Comparison of ENCODE assay signal across 14 mouse cellular contexts in genomic region chr9:110525737-110526136, GRCm38 (mm10). TPM values are rescaled to one million over a fixed set of nuclear protein-coding genes. Genes with fewer than 3 reads are reported as not detected.
DNase-seq lines count a peak whose midpoint lies in the region; ATAC-seq lines count a peak whose summit lies in the region.
"Had no signal": no experiment of that assay in that cellular context is flagged by ENCODE, and none has a peak within 500 bp of the region (broad histone marks: within the 10 kb centered on the region; RNA-seq: fewer than 3 reads in every experiment).

No protein-coding gene starts in this region.

- H3K27me3 ChIP-seq in splenic B cell, adult 2 months (ENCODE audit: control insufficient read depth, insufficient read depth, low read length, poor library complexity, severe bottlenecking), result no peaks in the 10 kb centered on the region
- H3K27me3 ChIP-seq: embryonic facial prominence, embryonic 12.5 days; midbrain, embryonic 15.5 days had no signal

- DNase-seq in adipocyte (ENCODE audit: low spot score), result peak; percentile 25
- DNase-seq in fat pad, adult 2 months (ENCODE audit: extremely low read depth, low read depth, low spot score), result peak; percentile 33
- DNase-seq in lung, postnatal 10 days, result peak; percentile 53
- DNase-seq in splenic B cell, adult 2 months (ENCODE audit: low read depth, low spot score), result peak; percentile 23
- no peak for DNase-seq in layer of hippocampus, postnatal 10 days (ENCODE audit: low spot score in 2 of 2)
- DNase-seq in thymus, postnatal 36 days, result no peak
- DNase-seq: cerebellum, adult 9-11 months; heart, adult 2 months; heart, postnatal 10 days; spleen, adult 18-20 months had no signal

- no peaks in the 10 kb centered on the region for H3K36me3 ChIP-seq in splenic B cell, adult 2 months (ENCODE audit: control insufficient read depth, insufficient read depth, low read length, poor library complexity, severe bottlenecking)
- H3K36me3 ChIP-seq: embryonic facial prominence, embryonic 12.5 days; limb, embryonic 10.5 days; midbrain, embryonic 15.5 days had no signal

- ATAC-seq in megakaryocyte-erythroid progenitor cell, adult 5-6 weeks (replicated peaks; ENCODE audit: low FRiP score, low TSS enrichment, poor library complexity, severe bottlenecking), result no peak
- ATAC-seq: midbrain, embryonic 15.5 days had no signal

RNA-seq across cellular contexts. Expression of gene Setd2, which starts 6.7 kb away (rescaled TPM):
- 10 to 100 TPM; 70.5 to 74.8 TPM for total RNA-seq in layer of hippocampus, postnatal 10 days (2021)
- 146 and 168 TPM in 2 replicates for total RNA-seq in megakaryocyte-erythroid progenitor cell, adult 5-6 weeks (2014; fragmentation: Nextera tagmentation)
- total RNA-seq in megakaryocyte-erythroid progenitor cell, adult 5-6 weeks (2017), result 189 and 248 TPM in 2 replicates

RNA-seq across cellular contexts. Expression of gene Kif9, which starts 49.0 kb away (rescaled TPM):
- 1 to 10 TPM; 4.2 to 5.2 TPM for total RNA-seq in layer of hippocampus, postnatal 10 days (2021)
- total RNA-seq in megakaryocyte-erythroid progenitor cell, adult 5-6 weeks (2014; fragmentation: Nextera tagmentation), result 0.77 and 1.1 TPM in 2 replicates
- total RNA-seq in megakaryocyte-erythroid progenitor cell, adult 5-6 weeks (2017), result 1.3 and 1.6 TPM in 2 replicates

RNA-seq across cellular contexts. Expression of gene Klhl18, which starts 49.2 kb away (rescaled TPM):
- total RNA-seq in layer of hippocampus, postnatal 10 days (2021), result 10 to 100 TPM; 29.5 to 31.4 TPM
- 3.7 and 9.7 TPM in 2 replicates for total RNA-seq in megakaryocyte-erythroid progenitor cell, adult 5-6 weeks (2014; fragmentation: Nextera tagmentation)
- total RNA-seq in megakaryocyte-erythroid progenitor cell, adult 5-6 weeks (2017), result 7.7 and 8.6 TPM in 2 replicates

Comparison
In these comparisons a context has a peak if more than half of its experiments do, and no peak if none do; other contexts are left out.
1. DNase-seq: peak in adipocyte (single experiment), fat pad, adult 2 months (single experiment), lung, postnatal 10 days (single experiment) and splenic B cell, adult 2 months (single experiment); none in layer of hippocampus, postnatal 10 days (0 of 2) and thymus, postnatal 36 days (0 of 2).